Mouse (Mus musculus) lung, embryonic 15.5 days (tissue): ENCODE measurements around the gene Cox11. TPM values are rescaled to one million over a fixed set of nuclear protein-coding genes. Genes with fewer than 3 reads are reported as not detected.

Source experiments
- ATAC-seq: fragments of 200-750 bp; cut with Nextera tagmentation; 2 replicates; pipeline ENCODE4 v1.8.0; 2017; ENCODE audit warnings: moderate number of reproducible peaks, borderline replicate concordance; ENCODE audit not compliant: low FRiP score, low TSS enrichment; ENCODE audit errors: extremely low read depth
- H3K27ac ChIP-seq: fragments of 300-500 bp; sonication (generic); 2 replicates; pipeline ENCODE4 v1.5.1; 2015; ENCODE audit warnings: moderate library complexity, mild to moderate bottlenecking, inconsistent platforms
- H3K27me3 ChIP-seq: fragments of 300-500 bp; sonication (generic); 2 replicates; pipeline ENCODE4 v1.6.1; 2015; ENCODE audit warnings: inconsistent platforms
- H3K36me3 ChIP-seq: fragments of 300-500 bp; sonication (generic); 2 replicates; pipeline ENCODE4 v1.6.1; 2015; ENCODE audit warnings: inconsistent platforms
- H3K4me1 ChIP-seq: fragments of 300-500 bp; sonication (generic); 2 replicates; pipeline ENCODE4 v1.6.1; 2015; ENCODE audit warnings: inconsistent platforms
- H3K4me2 ChIP-seq: fragments of 300-500 bp; sonication (generic); 2 replicates; pipeline ENCODE4 v1.6.1; 2015; ENCODE audit warnings: inconsistent platforms, mild to moderate bottlenecking, moderate library complexity
- H3K4me3 ChIP-seq: fragments of 300-500 bp; sonication (generic); 2 replicates; pipeline ENCODE4 v1.5.1; 2015; ENCODE audit warnings: mild to moderate bottlenecking, inconsistent platforms
- H3K9ac ChIP-seq: fragments of 300-500 bp; sonication (generic); 2 replicates; pipeline ENCODE4 v1.6.1; 2015; ENCODE audit warnings: inconsistent platforms
- H3K9me3 ChIP-seq: fragments of 300-500 bp; sonication (generic); 2 replicates; pipeline ENCODE4 v1.6.1; 2016; ENCODE audit warnings: inconsistent platforms
- WGBS: fragments of 180-500 bp; shearing (Covaris S2); methylation state at CpG from one replicate; pipeline ENCODE4 v1.1.7; 2015; 5-methylcytosine and 5-hydroxymethylcytosine counted together
- polyA plus RNA-seq: library from polyadenylated mRNA; unstranded; fragments of >200 nt; fragmentation: Nextera tagmentation; extraction: Ambion mirVana; gene quantifications from 2 replicates; pipeline ENCODE4 v1.2.1, GENCODE M21; 2015

Cox11 gene
- polyA plus RNA-seq, 1 experiment from 2014 or later: 39.2 TPM

GRCm38 (mm10) chr11:90665161-90665560 is 27.2 kb downstream of the Cox11 start:
- H3K36me3 ChIP-seq: peaks cover 8% of the 10 kb centered on the region; the same call in 1 of the 2 replicates
- 7% methylated on average over 6 of the region's 6 CpGs for WGBS
- H3K9me3 ChIP-seq: no peaks in the 10 kb centered on the region
- peak; percentile 87 for ATAC-seq
- H3K27me3 ChIP-seq: no peaks in the 10 kb centered on the region
- H3K4me1 ChIP-seq: peaks cover 39% of the 10 kb centered on the region
- H3K4me2 ChIP-seq: peak overlapping the region; percentile 34
- no peak overlapping the region for H3K9ac ChIP-seq
- H3K4me3 ChIP-seq: no peak overlapping the region; the same call in 1 of the 2 replicates
- peak overlapping the region; percentile 84 for H3K27ac ChIP-seq

- Histone ChIP-seq H3K9me3 (no peaks in the 10 kb centered on the region), H3K9ac (0 out of 2 replicates have a peak overlapping the region, but pooled peaks have one; percentile 18), H3K4me2 (no peak overlapping the region), H3K36me3 (peaks cover 5% of the 10 kb centered on the region; the same call in 1 of the 2 replicates), H3K4me3 (no peak overlapping the region), H3K27me3 (no peaks in the 10 kb centered on the region), H3K27ac (peak overlapping the region; percentile 84), H3K4me1 (peaks cover 39% of the 10 kb centered on the region)
- no peak for ATAC-seq
- WGBS: 61% methylated on average over 3 of the region's 3 CpGs
These were observed 28.3 kb downstream of the Cox11 start for GRCm38 (mm10) chr11:90666144-90666757.

- H3K4me2 ChIP-seq: no peak overlapping the region
- no peak overlapping the region for H3K9ac ChIP-seq
- H3K27ac ChIP-seq: peak overlapping the region; percentile 84; the same call in 1 of the 2 replicates
- ATAC-seq: no peak
- 0 out of 2 replicates have a peak, but pooled peaks cover 5% of the 10 kb centered on the region for H3K36me3 ChIP-seq
- H3K9me3 ChIP-seq: no peaks in the 10 kb centered on the region
- H3K4me3 ChIP-seq: no peak overlapping the region
- H3K27me3 ChIP-seq: no peaks in the 10 kb centered on the region
- WGBS: 64% methylated on average over 4 of the region's 4 CpGs
- peaks cover 39% of the 10 kb centered on the region for H3K4me1 ChIP-seq
These were observed 28.9 kb downstream of the Cox11 start for GRCm38 (mm10) chr11:90666916-90667315.

- 65% methylated on average over 6 of the region's 6 CpGs for WGBS
- Histone ChIP-seq H3K4me2 (no peak overlapping the region), H3K27me3 (no peaks in the 10 kb centered on the region), H3K4me3 (no peak overlapping the region), H3K9ac (no peak overlapping the region), H3K9me3 (no peaks in the 10 kb centered on the region), H3K4me1 (peaks cover 39% of the 10 kb centered on the region), H3K27ac (no peak overlapping the region; the same call in 1 of the 2 replicates), H3K36me3 (0 out of 2 replicates have a peak, but pooled peaks cover 5% of the 10 kb centered on the region)
- no peak for ATAC-seq
These were observed 29.4 kb downstream of the Cox11 start for GRCm38 (mm10) chr11:90667325-90667724.

GRCm38 (mm10) chr11:90675479-90676110 is 37.6 kb downstream of the Cox11 start:
- no peak overlapping the region for H3K4me2 ChIP-seq
- no peak overlapping the region for H3K27ac ChIP-seq
- ATAC-seq: no peak
- no peaks in the 10 kb centered on the region for H3K9me3 ChIP-seq
- 79% methylated on average over 5 of the region's 5 CpGs for WGBS
- no peaks in the 10 kb centered on the region for H3K36me3 ChIP-seq
- H3K27me3 ChIP-seq: no peaks in the 10 kb centered on the region
- peaks cover 6% of the 10 kb centered on the region; the same call in 1 of the 2 replicates for H3K4me1 ChIP-seq
- no peak overlapping the region for H3K9ac ChIP-seq
- H3K4me3 ChIP-seq: no peak overlapping the region

GRCm38 (mm10) chr11:90677027-90677426 is 39.1 kb downstream of the Cox11 start:
- peaks cover 6% of the 10 kb centered on the region; the same call in 1 of the 2 replicates for H3K4me1 ChIP-seq
- no peak overlapping the region for H3K9ac ChIP-seq
- H3K27ac ChIP-seq: no peak overlapping the region
- H3K27me3 ChIP-seq: no peaks in the 10 kb centered on the region
- no peak overlapping the region for H3K4me3 ChIP-seq
- 94% methylated on average over 7 of the region's 7 CpGs for WGBS
- H3K9me3 ChIP-seq: no peaks in the 10 kb centered on the region
- 0 out of 2 replicates have a peak, but pooled peaks cover 2% of the 10 kb centered on the region for H3K36me3 ChIP-seq
- no peak for ATAC-seq
- H3K4me2 ChIP-seq: no peak overlapping the region

- Histone ChIP-seq H3K36me3 (0 out of 2 replicates have a peak, but pooled peaks cover 6% of the 10 kb centered on the region), H3K27me3 (no peaks in the 10 kb centered on the region), H3K4me2 (no peak overlapping the region), H3K9ac (no peak overlapping the region), H3K9me3 (no peaks in the 10 kb centered on the region), H3K27ac (peak overlapping the region; percentile 71; the same call in 1 of the 2 replicates), H3K4me3 (no peak overlapping the region), H3K4me1 (peaks cover 6% of the 10 kb centered on the region; the same call in 1 of the 2 replicates)
- no peak for ATAC-seq
- WGBS: 66% methylated on average over 8 of the region's 8 CpGs
These were observed 39.9 kb downstream of the Cox11 start for GRCm38 (mm10) chr11:90677771-90678288.

GRCm38 (mm10) chr11:90678582-90678981 is 40.6 kb downstream of the Cox11 start:
- H3K27me3 ChIP-seq: no peaks in the 10 kb centered on the region
- H3K27ac ChIP-seq: peak overlapping the region; percentile 71
- ATAC-seq: no peak; the same call in 1 of the 2 replicates
- H3K9me3 ChIP-seq: no peaks in the 10 kb centered on the region
- H3K9ac ChIP-seq: no peak overlapping the region
- H3K36me3 ChIP-seq: 0 out of 2 replicates have a peak, but pooled peaks cover 9% of the 10 kb centered on the region
- no peak overlapping the region for H3K4me2 ChIP-seq
- H3K4me3 ChIP-seq: no peak overlapping the region
- 73% methylated on average over 5 of the region's 5 CpGs for whole genome bisulfite sequencing
- peaks cover 6% of the 10 kb centered on the region; the same call in 1 of the 2 replicates for H3K4me1 ChIP-seq

- ATAC-seq: no peak
- Histone ChIP-seq H3K4me2 (no peak overlapping the region), H3K27me3 (no peaks in the 10 kb centered on the region)
These were observed 43.2 kb downstream of the Cox11 start for GRCm38 (mm10) chr11:90681171-90681570.

GRCm38 (mm10) chr11:90684765-90685164 is 46.8 kb downstream of the Cox11 start:
- Histone ChIP-seq H3K36me3 (peaks cover 13% of the 10 kb centered on the region; the same call in 1 of the 2 replicates), H3K27me3 (no peaks in the 10 kb centered on the region), H3K4me3 (no peak overlapping the region), H3K27ac (no peak overlapping the region), H3K4me1 (peaks cover 14% of the 10 kb centered on the region), H3K9me3 (no peaks in the 10 kb centered on the region), H3K9ac (no peak overlapping the region), H3K4me2 (no peak overlapping the region)
- ATAC-seq: no peak
- WGBS: 52% methylated on average over 6 of the region's 6 CpGs

More at GRCm38 (mm10) chr11:90681171-90681570, 43.2 kb downstream of the Cox11 start:
- Histone ChIP-seq H3K4me3 (no peak overlapping the region), H3K4me1 (peaks cover 10% of the 10 kb centered on the region), H3K27ac (no peak overlapping the region), H3K9me3 (no peaks in the 10 kb centered on the region), H3K36me3 (peaks cover 13% of the 10 kb centered on the region; the same call in 1 of the 2 replicates), H3K9ac (no peak overlapping the region)

- no peak overlapping the region for H3K4me2 ChIP-seq
- ATAC-seq: no peak
- no peaks in the 10 kb centered on the region for H3K9me3 ChIP-seq
- H3K27ac ChIP-seq: no peak overlapping the region
- WGBS: 78% methylated on average over 6 of the region's 6 CpGs
- H3K4me3 ChIP-seq: no peak overlapping the region
- peaks cover 14% of the 10 kb centered on the region for H3K4me1 ChIP-seq
- H3K9ac ChIP-seq: no peak overlapping the region
- H3K27me3 ChIP-seq: no peaks in the 10 kb centered on the region
- peaks cover 13% of the 10 kb centered on the region; the same call in 1 of the 2 replicates for H3K36me3 ChIP-seq
These were observed 47.2 kb downstream of the Cox11 start for GRCm38 (mm10) chr11:90685196-90685595.
